Mouse (Mus musculus): ENCODE measurements around the gene Fgf3. TPM values are rescaled to one million over a fixed set of nuclear protein-coding genes. Genes with fewer than 3 reads are reported as not detected.

Gene Fgf3
- polyA plus RNA-seq, 1 experiment from 2014 or later = 13.1 TPM

GRCm38 (mm10) chr7:144807036-144807435 is 30.8 kb upstream of the Fgf3 start:
- ATAC-seq = no peak
- H3K27ac ChIP-seq (ENCODE audit: low read depth, low read length) = no peak overlapping the region
- H3K4me2 ChIP-seq (ENCODE audit: low read length) = no peak overlapping the region
- no peaks in the 10 kb centered on the region for H3K9me3 ChIP-seq (ENCODE audit: control insufficient read depth, low read length)
- H3K27me3 ChIP-seq (replicated peaks; ENCODE audit: control insufficient read depth, insufficient read depth, low read length) = no peaks in the 10 kb centered on the region
- no peaks in the 10 kb centered on the region for H3K4me1 ChIP-seq (ENCODE audit: control insufficient read depth, insufficient read depth, low read depth, low read length)
- no peaks in the 10 kb centered on the region for H3K36me3 ChIP-seq (ENCODE audit: control insufficient read depth, insufficient read depth, low read length)
- WGBS = 82% methylated on average over 4 of the region's 6 CpGs
- H3K9ac ChIP-seq (ENCODE audit: low read depth, low read length) = no peak overlapping the region
- no peak overlapping the region for H3K4me3 ChIP-seq (ENCODE audit: low read length)

DNA sequence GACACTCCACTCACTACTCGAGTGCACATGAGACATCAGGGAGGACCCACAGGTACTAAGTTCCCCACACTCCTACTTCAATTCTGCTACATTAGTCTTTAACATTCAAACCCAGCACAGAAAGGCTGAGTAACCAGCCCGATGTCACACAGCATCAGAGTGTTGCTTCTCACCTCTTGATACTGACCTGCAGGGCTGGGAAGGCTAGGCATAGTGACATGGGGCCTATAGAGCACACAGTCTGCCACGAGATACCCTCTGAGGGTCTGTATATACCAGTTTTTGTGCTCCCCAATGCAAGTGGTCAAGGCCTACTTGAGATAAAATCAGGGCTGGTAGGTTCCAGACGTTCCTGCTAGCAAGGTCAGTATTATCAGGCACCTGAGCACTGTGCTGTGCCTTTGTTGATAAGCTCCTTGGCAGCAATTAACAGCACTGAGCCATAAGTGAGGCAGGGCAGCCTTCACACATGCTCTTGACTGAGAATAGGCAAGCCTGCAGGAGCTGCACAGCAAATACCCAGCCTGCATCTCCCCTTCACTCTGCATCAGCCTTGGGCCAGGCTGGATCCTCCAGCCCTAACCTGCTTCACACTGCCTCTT is 29.8 kb upstream of the Fgf3 start:
- 73% methylated on average over 4 of the region's 4 CpGs for WGBS

DNA sequence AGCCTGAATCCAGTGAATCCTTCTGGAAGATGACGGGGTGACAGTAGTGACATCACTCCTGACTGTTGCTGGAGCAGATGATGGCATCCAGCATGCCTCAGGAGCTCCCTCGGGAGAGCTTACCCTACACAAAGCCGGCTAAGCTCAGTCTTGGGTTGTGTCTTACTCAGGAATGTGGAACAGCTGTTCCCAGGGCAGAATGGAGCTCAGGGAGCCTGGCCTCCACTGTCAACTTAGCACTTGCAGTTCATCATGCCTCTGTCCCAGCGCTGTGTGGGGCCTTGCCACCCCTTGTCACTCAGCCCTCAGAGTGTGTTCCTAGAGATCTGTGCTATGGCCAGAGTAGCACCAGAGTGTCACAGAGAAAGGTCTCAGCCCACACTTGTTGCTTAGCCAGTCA is 26.4 kb upstream of the Fgf3 start:
- Histone ChIP-seq H3K9ac (ENCODE audit: low read depth, low read length) (no peak overlapping the region), H3K4me1 (ENCODE audit: control insufficient read depth, insufficient read depth, low read depth, low read length) (no peaks in the 10 kb centered on the region), H3K4me3 (ENCODE audit: low read length) (no peak overlapping the region)

More for the DNA sequence above, 29.8 kb upstream of the Fgf3 start:
- Histone ChIP-seq H3K27ac (ENCODE audit: low read depth, low read length) (no peak overlapping the region), H3K9me3 (ENCODE audit: control insufficient read depth, low read length) (no peaks in the 10 kb centered on the region), H3K4me3 (ENCODE audit: low read length) (no peak overlapping the region), H3K27me3 (replicated peaks; ENCODE audit: control insufficient read depth, insufficient read depth, low read length) (no peaks in the 10 kb centered on the region), H3K4me1 (ENCODE audit: control insufficient read depth, insufficient read depth, low read depth, low read length) (no peaks in the 10 kb centered on the region), H3K4me2 (ENCODE audit: low read length) (no peak overlapping the region), H3K36me3 (ENCODE audit: control insufficient read depth, insufficient read depth, low read length) (no peaks in the 10 kb centered on the region), H3K9ac (ENCODE audit: low read depth, low read length) (no peak overlapping the region)
- no peak for ATAC-seq

DNA sequence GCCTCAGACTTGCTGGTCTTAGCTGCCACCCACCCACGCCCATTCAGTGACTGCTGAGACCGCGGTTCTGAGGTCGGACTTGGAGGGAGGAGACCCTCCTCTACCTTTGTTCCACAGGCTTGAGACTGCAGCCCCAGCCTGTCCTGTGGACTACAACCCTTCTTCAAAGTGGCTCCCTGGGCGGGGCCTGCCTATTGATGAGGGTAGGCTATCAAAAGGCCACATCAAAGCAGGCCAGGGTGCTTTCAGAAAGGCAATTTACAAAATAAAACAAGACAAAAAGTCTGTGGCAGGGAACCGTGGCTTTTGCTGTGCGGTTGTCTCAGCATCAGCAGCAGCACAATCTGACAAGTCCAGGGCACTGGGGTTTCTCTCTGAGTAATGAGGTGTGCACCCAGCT is 16.0 kb upstream of the Fgf3 start:
- no peak overlapping the region for H3K27ac ChIP-seq (ENCODE audit: low read depth, low read length)
- no peak overlapping the region for H3K9ac ChIP-seq (ENCODE audit: low read depth, low read length)
- WGBS = 23% methylated on average over 7 of the region's 7 CpGs
- H3K4me2 ChIP-seq (ENCODE audit: low read length) = no peak overlapping the region
- H3K27me3 ChIP-seq (replicated peaks; ENCODE audit: control insufficient read depth, insufficient read depth, low read length) = no peaks in the 10 kb centered on the region
- no peak overlapping the region for H3K4me3 ChIP-seq (ENCODE audit: low read length)
- ATAC-seq = no peak
- H3K4me1 ChIP-seq (ENCODE audit: control insufficient read depth, insufficient read depth, low read depth, low read length) = no peaks in the 10 kb centered on the region
- peaks cover 13% of the 10 kb centered on the region for H3K9me3 ChIP-seq (ENCODE audit: control insufficient read depth, low read length)
- no peaks in the 10 kb centered on the region for H3K36me3 ChIP-seq (ENCODE audit: control insufficient read depth, insufficient read depth, low read length)

More for the DNA sequence above, 26.4 kb upstream of the Fgf3 start:
- Histone ChIP-seq H3K27me3 (replicated peaks; ENCODE audit: control insufficient read depth, insufficient read depth, low read length) (no peaks in the 10 kb centered on the region), H3K4me2 (ENCODE audit: low read length) (no peak overlapping the region), H3K9me3 (ENCODE audit: control insufficient read depth, low read length) (no peaks in the 10 kb centered on the region), H3K27ac (ENCODE audit: low read depth, low read length) (no peak overlapping the region), H3K36me3 (ENCODE audit: control insufficient read depth, insufficient read depth, low read length) (no peaks in the 10 kb centered on the region)
- WGBS = 52% methylated on average over 4 of the region's 4 CpGs
- no peak for ATAC-seq

DNA sequence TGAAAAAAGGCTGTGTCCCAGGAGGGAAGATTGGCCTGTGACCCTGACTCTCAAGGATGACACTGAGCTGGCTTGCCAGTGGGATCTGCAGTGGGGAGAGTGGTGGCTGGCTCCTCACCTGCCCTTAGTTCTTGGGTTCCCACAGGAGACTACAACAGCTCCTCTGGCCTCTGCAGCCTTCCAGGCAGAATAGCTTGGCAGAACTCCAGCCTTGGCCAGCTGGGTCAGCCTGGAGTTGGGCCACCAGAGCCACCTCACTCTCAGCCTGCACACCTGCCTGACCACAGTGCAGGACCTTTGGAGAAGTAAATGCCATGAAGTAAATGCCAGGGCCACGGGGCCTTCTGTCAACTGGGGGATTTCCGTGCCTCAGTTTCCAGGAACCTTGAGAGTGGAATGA is 13.9 kb upstream of the Fgf3 start:
- 82% methylated on average over 2 of the region's 2 CpGs for WGBS
- Histone ChIP-seq H3K4me3 (ENCODE audit: low read length) (no peak overlapping the region), H3K4me1 (ENCODE audit: control insufficient read depth, insufficient read depth, low read depth, low read length) (no peaks in the 10 kb centered on the region), H3K27ac (ENCODE audit: low read depth, low read length) (no peak overlapping the region), H3K9me3 (ENCODE audit: control insufficient read depth, low read length) (peaks cover under 1% of the 10 kb centered on the region; the same call in 1 of the 2 replicates), H3K9ac (ENCODE audit: low read depth, low read length) (no peak overlapping the region), H3K27me3 (replicated peaks; ENCODE audit: control insufficient read depth, insufficient read depth, low read length) (no peaks in the 10 kb centered on the region), H3K4me2 (ENCODE audit: low read length) (no peak overlapping the region), H3K36me3 (ENCODE audit: control insufficient read depth, insufficient read depth, low read length) (no peaks in the 10 kb centered on the region)
- ATAC-seq = no peak

GRCm38 (mm10) chr7:144828369-144828768 is 9.5 kb upstream of the Fgf3 start:
- Histone ChIP-seq H3K27ac (ENCODE audit: low read depth, low read length) (no peak overlapping the region), H3K4me2 (ENCODE audit: low read length) (no peak overlapping the region), H3K27me3 (replicated peaks; ENCODE audit: control insufficient read depth, insufficient read depth, low read length) (no peaks in the 10 kb centered on the region), H3K4me3 (ENCODE audit: low read length) (no peak overlapping the region), H3K4me1 (ENCODE audit: control insufficient read depth, insufficient read depth, low read depth, low read length) (no peaks in the 10 kb centered on the region), H3K9ac (ENCODE audit: low read depth, low read length) (no peak overlapping the region), H3K36me3 (ENCODE audit: control insufficient read depth, insufficient read depth, low read length) (no peaks in the 10 kb centered on the region), H3K9me3 (ENCODE audit: control insufficient read depth, low read length) (no peaks in the 10 kb centered on the region)
- WGBS = 19% methylated on average over 11 of the region's 11 CpGs
- no peak for ATAC-seq

DNA sequence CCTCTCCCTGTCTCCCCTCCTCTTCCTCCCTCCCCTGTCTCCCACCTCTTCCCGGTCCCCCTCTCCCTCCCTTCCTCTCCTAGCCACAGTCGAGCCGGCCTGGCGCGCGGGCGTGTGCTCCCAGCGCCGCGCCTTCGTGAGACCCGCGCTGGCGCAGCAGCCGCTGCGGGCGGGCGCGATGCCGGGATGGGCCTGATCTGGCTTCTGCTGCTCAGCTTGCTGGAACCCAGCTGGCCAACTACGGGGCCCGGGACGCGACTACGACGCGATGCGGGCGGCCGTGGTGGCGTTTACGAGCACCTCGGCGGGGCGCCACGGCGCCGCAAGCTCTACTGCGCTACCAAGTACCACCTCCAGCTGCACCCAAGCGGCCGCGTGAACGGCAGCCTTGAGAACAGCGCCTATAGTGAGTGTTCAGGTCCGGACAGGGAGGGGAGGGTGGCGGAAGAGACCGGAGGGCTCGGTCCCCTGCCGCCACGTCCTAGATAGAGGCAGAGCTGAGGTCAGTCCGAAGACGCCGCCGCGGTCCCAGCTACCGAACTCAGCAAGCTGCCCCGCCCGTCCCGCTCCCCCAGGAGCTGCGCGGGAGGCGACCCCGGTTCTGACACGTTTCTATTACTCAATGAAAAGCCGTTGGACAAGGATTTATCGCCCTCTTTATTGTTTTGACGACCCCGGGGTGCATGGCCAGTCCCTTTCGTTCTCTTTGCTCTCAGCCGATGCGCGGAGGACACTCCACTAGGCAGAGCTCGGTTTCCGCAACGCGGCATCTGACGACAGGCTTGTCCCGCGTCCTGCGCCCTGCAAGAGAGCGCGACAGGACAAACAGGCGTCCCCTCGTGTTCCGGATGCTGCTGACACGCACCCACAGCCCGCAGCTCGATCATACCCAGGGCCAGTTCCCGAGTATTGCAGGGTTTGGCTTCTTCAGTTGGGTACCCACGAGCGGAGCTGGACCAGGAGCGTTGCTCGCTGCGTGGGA is 930 bp downstream of the Fgf3 start:
- peak overlapping the region; percentile 49 for H3K4me3 ChIP-seq (ENCODE audit: low read length)
- peak overlapping the region; percentile 71 for H3K4me2 ChIP-seq (ENCODE audit: low read length)
- ATAC-seq = peak; percentile 60
- peak overlapping the region; percentile 52 for H3K9ac ChIP-seq (ENCODE audit: low read depth, low read length)
- H3K27ac ChIP-seq (ENCODE audit: low read depth, low read length) = peak overlapping the region; percentile 40; the same call in 1 of the 2 replicates
- H3K27me3 ChIP-seq (replicated peaks; ENCODE audit: control insufficient read depth, insufficient read depth, low read length) = peaks cover 48% of the 10 kb centered on the region
- under 1% methylated on average over 94 of the region's 94 CpGs for WGBS
- peaks cover 9% of the 10 kb centered on the region for H3K4me1 ChIP-seq (ENCODE audit: control insufficient read depth, insufficient read depth, low read depth, low read length)
- no peaks in the 10 kb centered on the region for H3K36me3 ChIP-seq (ENCODE audit: control insufficient read depth, insufficient read depth, low read length)
- H3K9me3 ChIP-seq (ENCODE audit: control insufficient read depth, low read length) = no peaks in the 10 kb centered on the region

GRCm38 (mm10) chr7:144846158-144846557 is 8.3 kb downstream of the Fgf3 start:
- Histone ChIP-seq H3K4me1 (ENCODE audit: control insufficient read depth, insufficient read depth, low read depth, low read length) (no peaks in the 10 kb centered on the region), H3K9me3 (ENCODE audit: control insufficient read depth, low read length) (no peaks in the 10 kb centered on the region), H3K4me2 (ENCODE audit: low read length) (no peak overlapping the region), H3K36me3 (ENCODE audit: control insufficient read depth, insufficient read depth, low read length) (no peaks in the 10 kb centered on the region), H3K4me3 (ENCODE audit: low read length) (no peak overlapping the region), H3K27me3 (replicated peaks; ENCODE audit: control insufficient read depth, insufficient read depth, low read length) (no peaks in the 10 kb centered on the region), H3K27ac (ENCODE audit: low read depth, low read length) (no peak overlapping the region), H3K9ac (ENCODE audit: low read depth, low read length) (no peak overlapping the region)
- ATAC-seq = no peak
- WGBS = 20% methylated on average over 4 of the region's 4 CpGs

GRCm38 (mm10) chr7:144847067-144847466 is 9.2 kb downstream of the Fgf3 start, which contains the start of gene Fgf4:
Fgf4 (plus strand) TSS chr7:144847367.
- no peak within 1 kb of the TSS for H3K27ac ChIP-seq (ENCODE audit: low read depth, low read length)
- no peaks in the 10 kb centered on the region for H3K36me3 ChIP-seq (ENCODE audit: control insufficient read depth, insufficient read depth, low read length)
- H3K4me3 ChIP-seq (ENCODE audit: low read length) = no peak within 1 kb of the TSS
- no peaks in the 10 kb centered on the region for H3K4me1 ChIP-seq (ENCODE audit: control insufficient read depth, insufficient read depth, low read depth, low read length)
- no peaks in the 10 kb centered on the region for H3K9me3 ChIP-seq (ENCODE audit: control insufficient read depth, low read length)
- H3K4me2 ChIP-seq (ENCODE audit: low read length) = no peak within 1 kb of the TSS
- no peak within 1 kb of the TSS for H3K9ac ChIP-seq (ENCODE audit: low read depth, low read length)
- no peaks in the 10 kb centered on the region for H3K27me3 ChIP-seq (replicated peaks; ENCODE audit: control insufficient read depth, insufficient read depth, low read length)
- no peak for ATAC-seq

Measured in hindbrain, embryonic 16.5 days (tissue).